Mouse (Mus musculus): ENCODE results near the gene Anln.

DNA sequence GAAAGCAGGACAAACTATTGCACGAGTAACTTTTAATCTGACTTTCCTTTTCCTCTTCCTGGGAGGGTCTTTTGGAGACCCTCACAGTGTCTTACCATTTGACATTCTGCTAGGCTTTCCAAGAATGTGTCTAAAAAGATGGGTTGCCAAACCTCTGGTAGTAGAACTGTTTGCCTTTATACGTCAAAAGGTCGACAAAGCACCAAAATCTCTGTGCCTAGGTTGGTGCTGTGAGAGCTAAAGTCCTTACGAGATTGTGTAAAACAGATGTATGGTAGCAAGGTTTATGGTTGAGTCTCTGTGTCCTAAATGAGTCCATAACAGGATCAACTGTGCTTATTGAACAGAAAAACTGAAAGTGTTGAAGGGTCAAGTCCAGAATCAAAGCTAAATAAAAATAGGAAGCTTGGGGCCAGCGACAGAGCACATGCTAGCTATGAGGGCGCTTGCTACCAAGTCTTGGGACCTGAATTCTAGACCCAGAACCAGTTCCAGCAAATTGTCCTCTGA lies 803 bp upstream of the Anln start:
- TF ChIP-seq POLR2A (IDR thresholded peaks at IDR 0.05; ENCODE audit: borderline replicate concordance, control insufficient read depth, low read depth, low read length) (no peak), CTCF (IDR thresholded peaks at IDR 0.05; ENCODE audit: control insufficient read depth, insufficient read depth, low read length) (no peak)

All from bone marrow, adult 2 months (tissue).